Mouse (Mus musculus) liver, adult 2 months (tissue): ENCODE data around the gene Nkapl.

ENCODE experiments used
- CTCF ChIP-seq: fragments of 200-500 bp; IDR thresholded peaks from 2 replicates; pipeline ENCODE4 v1.5.1; 2011; ENCODE audit warnings: low read depth, low read length, control low read depth
- POLR2A ChIP-seq: fragments of 200-500 bp; IDR thresholded peaks from 2 replicates; pipeline ENCODE4 v1.6.1; 2011; ENCODE audit warnings: low read length, control low read depth; ENCODE audit not compliant: insufficient read depth; ENCODE audit errors: extremely low read depth

- no peak for TF ChIP-seq CTCF
- TF ChIP-seq POLR2A, result no peak
These were observed 27.1 kb downstream of the Nkapl start for GRCm38 (mm10) chr13:21441207-21441572.
